Mouse (Mus musculus): ENCODE results near the gene Ano4.

DNA sequence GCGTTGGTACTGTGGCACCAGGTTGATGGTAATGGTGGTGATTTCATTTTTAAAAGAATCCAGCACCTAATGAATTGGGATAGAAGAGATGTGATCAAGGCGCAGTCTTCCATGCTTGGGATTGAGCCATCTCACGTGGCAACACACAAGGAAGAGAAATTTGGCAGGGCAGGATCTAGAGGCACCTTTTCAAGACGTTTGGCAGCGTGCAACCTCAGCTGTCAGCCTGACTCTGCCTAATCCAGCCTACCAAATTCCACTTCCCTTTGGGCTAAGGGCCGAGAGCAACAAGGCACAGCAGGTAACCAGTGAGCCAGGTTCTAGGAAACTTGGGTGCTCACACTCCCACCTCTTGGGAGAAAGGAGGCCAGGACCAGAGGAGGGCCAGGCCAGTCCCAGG lies 1.0 kb upstream of the Ano4 start:
- TF ChIP-seq POLR2A (IDR thresholded peaks at IDR 0.05; ENCODE audit: insufficient read length, low read depth) (no peak), CEBPB (IDR thresholded peaks at IDR 0.05; ENCODE audit: insufficient read depth, poor library complexity, severe bottlenecking) (no peak), E2F4 (IDR thresholded peaks at IDR 0.05; ENCODE audit: insufficient read depth) (no peak), MAX (IDR thresholded peaks at IDR 0.05; ENCODE audit: low read depth) (no peak), TCF3 (IDR thresholded peaks at IDR 0.05; ENCODE audit: insufficient read length, low read depth) (no peak)
